Mouse (Mus musculus) limb, embryonic 14.5 days (tissue): ENCODE results near the gene Fam213b. TPM values are rescaled to one million over a fixed set of nuclear protein-coding genes. Genes with fewer than 3 reads are reported as not detected.
A peak's percentile ranks its signal among the peaks of the same experiment; 100 is the strongest.

Experiments
- ATAC-seq: fragments of 200-750 bp; cut with Nextera tagmentation; 2 replicates; pipeline ENCODE4 v1.8.0; 2017; ENCODE audit warnings: low read depth, moderate number of reproducible peaks, moderate TSS enrichment; ENCODE audit not compliant: low FRiP score
- DNase-seq: peaks from one replicate; pipeline ENCODE4 v3.0.0-alpha.2; 2015; ENCODE audit warnings: low spot score
- H3K27ac ChIP-seq: fragments of 300-500 bp; sonication (generic); replicated peaks from 2 replicates; pipeline ENCODE4 v1.5.1; 2014; ENCODE audit warnings: low read depth, mild to moderate bottlenecking, low read length, moderate library complexity, mixed read lengths
- H3K27me3 ChIP-seq: fragments of 300-500 bp; sonication (generic); 2 replicates; pipeline ENCODE4 v1.6.1; 2014; ENCODE audit warnings: low read length, mixed read lengths; ENCODE audit not compliant: control insufficient read depth, insufficient read depth
- H3K36me3 ChIP-seq: fragments of 300-500 bp; sonication (generic); 2 replicates; pipeline ENCODE4 v1.6.1; 2014; ENCODE audit warnings: mild to moderate bottlenecking, low read length, moderate library complexity, mixed read lengths; ENCODE audit not compliant: control insufficient read depth, insufficient read depth
- H3K4me1 ChIP-seq: fragments of 300-500 bp; sonication (generic); 2 replicates; pipeline ENCODE4 v1.6.1; 2014; ENCODE audit warnings: antibody characterized with exemption, low read length, mixed read lengths; ENCODE audit not compliant: control insufficient read depth, insufficient read depth
- H3K4me2 ChIP-seq: fragments of 300-500 bp; sonication (generic); replicated peaks from 2 replicates; pipeline ENCODE4 v1.6.1; 2014; ENCODE audit warnings: low read depth, mild to moderate bottlenecking, low read length, moderate library complexity; ENCODE audit not compliant: severe bottlenecking
- H3K4me3 ChIP-seq: fragments of 300-500 bp; sonication (generic); replicated peaks from 2 replicates; pipeline ENCODE4 v1.5.1; 2014; ENCODE audit warnings: low read length
- H3K9ac ChIP-seq: fragments of 300-500 bp; sonication (generic); 2 replicates; pipeline ENCODE4 v1.6.1; 2014; ENCODE audit warnings: mild to moderate bottlenecking, low read depth, low read length, moderate library complexity; ENCODE audit not compliant: severe bottlenecking
- H3K9me3 ChIP-seq: fragments of 300-500 bp; sonication (generic); 2 replicates; pipeline ENCODE4 v1.6.1; 2016; ENCODE audit warnings: low read length; ENCODE audit not compliant: control insufficient read depth
- POLR2A ChIP-seq: fragments of 200-500 bp; IDR thresholded peaks from 2 replicates; pipeline ENCODE4 v1.8.0; 2012; ENCODE audit warnings: inconsistent platforms, mild to moderate bottlenecking, moderate library complexity, borderline replicate concordance; ENCODE audit not compliant: insufficient read depth, insufficient read length; ENCODE audit errors: extremely low read depth
- WGBS: fragments of 180-500 bp; shearing (Covaris S2); extraction: QIAGEN DNeasy Blood & Tissue Kit; methylation state at CpG from one replicate; pipeline ENCODE4 v1.1.7; 2014; 5-methylcytosine and 5-hydroxymethylcytosine counted together
- polyA plus RNA-seq, 2 experiments: library from polyadenylated mRNA; depleted of rRNA in 1 of 2; stranded (reverse) in 1 of 2; unstranded in 1 of 2; fragments of >200 nt; fragmentation: Nextera tagmentation in 1 of 2; extraction: Ambion mirVana in 1 of 2; gene quantifications; 2 replicates each; pipeline versions ENCODE4 v1.2.1 to v1.2.3; 2012 to 2014

The Fam213b gene
- polyA plus RNA-seq, 2 experiments, result 33.6 to 51.8 TPM

- DNase-seq (no peak), ATAC-seq (no peak; the same call in 1 of the 2 replicates)
- H3K27ac ChIP-seq, result peak overlapping the region; percentile 84
- peak overlapping the region; percentile 39 for H3K4me3 ChIP-seq
- TF ChIP-seq POLR2A, result no peak
- H3K27me3 ChIP-seq, result no peaks in the 10 kb centered on the region
- 77% methylated on average over 18 of the region's 18 CpGs for whole genome bisulfite sequencing
- peaks cover 13% of the 10 kb centered on the region for H3K4me1 ChIP-seq
- peak overlapping the region; percentile 71 for H3K4me2 ChIP-seq
- H3K9me3 ChIP-seq, result no peaks in the 10 kb centered on the region
- H3K36me3 ChIP-seq, result no peaks in the 10 kb centered on the region
- peak overlapping the region; percentile 56 for H3K9ac ChIP-seq
Measured at GRCm38 (mm10) chr4:154864961-154865760, 33.8 kb downstream of the Fam213b start.

GRCm38 (mm10) chr4:154864271-154864771, 34.6 kb downstream of the Fam213b start:
- Histone ChIP-seq H3K4me3 (peak overlapping the region; percentile 39), H3K27ac (peak overlapping the region; percentile 84), H3K9me3 (no peaks in the 10 kb centered on the region), H3K9ac (peak overlapping the region; percentile 56), H3K4me2 (peak overlapping the region; percentile 71), H3K27me3 (no peaks in the 10 kb centered on the region), H3K36me3 (no peaks in the 10 kb centered on the region), H3K4me1 (peaks cover 13% of the 10 kb centered on the region)
- peak; percentile 35; the same call in 1 of the 2 replicates for TF ChIP-seq POLR2A
- WGBS, result 2% methylated on average over 15 of the region's 18 CpGs
- DNase-seq (peak; percentile 94), ATAC-seq (peak; percentile 95)

GRCm38 (mm10) chr4:154863436-154863935, 35.4 kb downstream of the Fam213b start:
- DNase-seq (no peak), ATAC-seq (no peak)
- H3K9me3 ChIP-seq, result no peaks in the 10 kb centered on the region
- H3K27ac ChIP-seq, result peak overlapping the region; percentile 84
- no peak overlapping the region for H3K4me3 ChIP-seq
- H3K36me3 ChIP-seq, result no peaks in the 10 kb centered on the region
- no peak overlapping the region; the same call in 1 of the 2 replicates for H3K4me2 ChIP-seq
- no peak for TF ChIP-seq POLR2A
- WGBS, result 85% methylated on average over 3 of the region's 3 CpGs
- H3K4me1 ChIP-seq, result peaks cover 13% of the 10 kb centered on the region
- H3K27me3 ChIP-seq, result no peaks in the 10 kb centered on the region
- no peak overlapping the region for H3K9ac ChIP-seq

GRCm38 (mm10) chr4:154861967-154862366, 37.0 kb downstream of the Fam213b start:
- no peak for TF ChIP-seq POLR2A
- H3K27ac ChIP-seq, result no peak overlapping the region
- no peaks in the 10 kb centered on the region for H3K36me3 ChIP-seq
- no peak overlapping the region for H3K9ac ChIP-seq
- peaks cover 13% of the 10 kb centered on the region for H3K4me1 ChIP-seq
- 77% methylated on average over 5 of the region's 5 CpGs for WGBS
- no peak overlapping the region for H3K4me3 ChIP-seq
- no peak for DNase-seq
- no peak for ATAC-seq
- H3K9me3 ChIP-seq, result 0 out of 2 replicates have a peak, but pooled peaks cover 2% of the 10 kb centered on the region
- H3K27me3 ChIP-seq, result no peaks in the 10 kb centered on the region
- no peak overlapping the region for H3K4me2 ChIP-seq

GRCm38 (mm10) chr4:154858601-154859000, 40.3 kb downstream of the Fam213b start:
- Histone ChIP-seq H3K27ac (no peak overlapping the region), H3K27me3 (peaks cover 27% of the 10 kb centered on the region), H3K4me2 (no peak overlapping the region), H3K9ac (no peak overlapping the region), H3K4me1 (no peaks in the 10 kb centered on the region), H3K9me3 (0 out of 2 replicates have a peak, but pooled peaks cover 3% of the 10 kb centered on the region), H3K36me3 (no peaks in the 10 kb centered on the region), H3K4me3 (no peak overlapping the region)
- TF ChIP-seq POLR2A, result no peak
- WGBS, result 73% methylated on average over 3 of the region's 3 CpGs
- ATAC-seq, result no peak
- DNase-seq, result no peak
